Mouse (Mus musculus): ENCODE data around the gene Tbc1d25. TPM values are rescaled to one million over a fixed set of nuclear protein-coding genes. Genes with fewer than 3 reads are reported as not detected.

Gene Tbc1d25
- total RNA-seq, 4 experiments from 2014 or later: 3.1 to 5.5 (median 4.4) TPM

GRCm38 (mm10) chrX:8179646-8180045 lies 3.7 kb upstream of the Tbc1d25 start:
- no peak for DNase-seq (ENCODE audit: low spot score)

- DNase-seq (ENCODE audit: low spot score): no peak
Measured at GRCm38 (mm10) chrX:8178871-8179270, 2.9 kb upstream of the Tbc1d25 start.

GRCm38 (mm10) chrX:8175169-8175503 lies 845 bp downstream of the Tbc1d25 start:
- no peak for DNase-seq (ENCODE audit: low spot score)

GRCm38 (mm10) chrX:8167716-8168647 lies 8.0 kb downstream of the Tbc1d25 start:
- no peak for DNase-seq (ENCODE audit: low spot score)

- no peak for DNase-seq (ENCODE audit: low spot score)
Measured at GRCm38 (mm10) chrX:8164471-8164870, 11.5 kb downstream of the Tbc1d25 start.

GRCm38 (mm10) chrX:8163076-8163475 lies 12.9 kb downstream of the Tbc1d25 start:
- DNase-seq (ENCODE audit: low spot score): no peak

GRCm38 (mm10) chrX:8145153-8145991 lies 30.6 kb downstream of the Tbc1d25 start, which contains the start of gene Rbm3:
Gene Rbm3 (minus strand): TSS chrX:8145880.
- peak; percentile 87 for DNase-seq (ENCODE audit: low spot score)

- no peak for DNase-seq (ENCODE audit: low spot score)
Measured at GRCm38 (mm10) chrX:8143750-8144149, 32.2 kb downstream of the Tbc1d25 start.

- no peak for DNase-seq (ENCODE audit: low spot score)
Measured at GRCm38 (mm10) chrX:8142948-8143347, 33.0 kb downstream of the Tbc1d25 start.

- no peak for DNase-seq (ENCODE audit: low spot score)
Measured at GRCm38 (mm10) chrX:8141058-8141457, 34.9 kb downstream of the Tbc1d25 start.

GRCm38 (mm10) chrX:8140446-8140845 lies 35.5 kb downstream of the Tbc1d25 start:
- no peak for DNase-seq (ENCODE audit: low spot score)

GRCm38 (mm10) chrX:8139480-8139879 lies 36.5 kb downstream of the Tbc1d25 start:
- DNase-seq (ENCODE audit: low spot score): no peak

- DNase-seq (ENCODE audit: low spot score): no peak
Measured at GRCm38 (mm10) chrX:8135886-8136285, 40.1 kb downstream of the Tbc1d25 start.

- DNase-seq (ENCODE audit: low spot score): peak; percentile 89
Measured at GRCm38 (mm10) chrX:8132017-8132976, 43.7 kb downstream of the Tbc1d25 start, which contains the start of gene Wdr13. Gene Wdr13 (minus strand): TSS chrX:8132892.

GRCm38 (mm10) chrX:8131393-8131792 lies 44.6 kb downstream of the Tbc1d25 start:
- DNase-seq (ENCODE audit: low spot score): no peak

GRCm38 (mm10) chrX:8125235-8125634 lies 50.7 kb downstream of the Tbc1d25 start:
- DNase-seq (ENCODE audit: low spot score): no peak

- no peak for DNase-seq (ENCODE audit: low spot score)
Measured at GRCm38 (mm10) chrX:8123821-8124470, 52.0 kb downstream of the Tbc1d25 start.

GRCm38 (mm10) chrX:8117264-8117663 lies 58.7 kb downstream of the Tbc1d25 start:
- no peak for DNase-seq (ENCODE audit: low spot score)

GRCm38 (mm10) chrX:8115275-8115674 lies 60.7 kb downstream of the Tbc1d25 start:
- DNase-seq (ENCODE audit: low spot score): no peak

- no peak for DNase-seq (ENCODE audit: low spot score)
Measured at GRCm38 (mm10) chrX:8105019-8105418, 71.0 kb downstream of the Tbc1d25 start.
